Mouse (Mus musculus) lung, postnatal 0 days (tissue): ENCODE results near the gene Cnot1.

ENCODE experiments used
- CTCF ChIP-seq: IDR thresholded peaks from 2 replicates; pipeline ENCODE4 v1.5.1; 2016; ENCODE audit warnings: antibody characterized with exemption, mild to moderate bottlenecking
- EP300 ChIP-seq: IDR thresholded peaks from 2 replicates; pipeline ENCODE4 v1.6.1; 2016; ENCODE audit warnings: antibody characterized with exemption, mild to moderate bottlenecking, control low read depth

DNA sequence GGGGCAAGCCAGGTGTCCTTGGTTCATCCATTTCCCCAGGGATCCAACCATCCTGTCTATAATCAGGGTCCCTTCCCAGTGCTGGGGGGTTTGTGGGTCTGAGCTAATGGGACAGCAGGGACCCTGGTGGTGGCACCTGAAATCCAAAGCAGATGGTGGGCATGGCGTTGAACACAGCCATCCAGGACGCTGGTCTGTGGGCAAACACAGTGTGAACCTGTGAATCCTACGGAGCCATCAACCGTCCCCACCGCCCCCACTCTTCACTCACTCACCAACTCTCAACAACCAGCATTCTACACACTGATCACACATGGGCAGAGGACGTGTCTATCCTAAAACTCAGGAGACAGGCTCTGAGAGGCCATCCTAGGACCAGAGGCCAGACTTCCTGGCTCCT lies 36.7 kb upstream of the Cnot1 start:
- no peak for TF ChIP-seq CTCF
- no peak for TF ChIP-seq EP300
